Comparison of ENCODE assay signal across 12 mouse cellular contexts in the genomic region with DNA sequence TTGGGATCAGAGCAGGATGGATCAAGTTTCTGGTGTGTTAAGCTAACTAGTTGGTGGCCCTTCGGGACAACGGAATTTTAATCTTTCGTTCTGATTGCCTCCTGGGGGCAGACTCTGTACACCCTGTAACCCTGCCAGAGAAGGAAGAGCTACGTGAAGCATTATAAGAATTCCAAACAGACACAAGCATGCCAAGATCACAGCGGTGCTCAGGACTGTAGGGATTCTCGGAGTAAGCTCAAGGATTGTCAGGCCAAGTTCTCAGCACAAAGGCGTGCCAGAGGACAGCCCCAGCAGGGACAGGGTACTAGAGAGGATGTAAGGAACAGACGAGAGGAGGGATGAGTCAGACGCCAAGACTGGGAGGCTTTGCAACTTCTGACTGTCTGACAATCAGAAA.
DNase-seq lines count a peak whose midpoint lies in the region; ATAC-seq and TF ChIP-seq lines count a peak whose summit lies in the region.
"Had no signal": no experiment of that assay in that cellular context is flagged by ENCODE, and none has a peak within 500 bp of the region (broad histone marks: within the 10 kb centered on the region; RNA-seq: fewer than 3 reads in every experiment).

No protein-coding gene starts in this region.

- H3ac ChIP-seq in C2C12 (ENCODE audit: control insufficient read depth, insufficient read length, low read depth): peak overlapping the region; percentile 38

- H3K4me2 ChIP-seq in midbrain, embryonic 13.5 days (replicated peaks): no peak overlapping the region
- H3K4me2 ChIP-seq: heart, embryonic 15.5 days; stomach, embryonic 15.5 days had no signal

- no peaks in the 10 kb centered on the region for H3K9me3 ChIP-seq in midbrain, embryonic 13.5 days
- H3K9me3 ChIP-seq: stomach, embryonic 15.5 days had no signal

- no peaks in the 10 kb centered on the region for H3K79me3 ChIP-seq in C2C12 (ENCODE audit: low read depth)

- DNase-seq in frontal cortex, postnatal 14 days (ENCODE audit: low spot score in 2 of 2): no peak
- peak; percentile 29 to 36 for DNase-seq in kidney, adult 8-10 months
- no peak for DNase-seq in kidney, postnatal 10 days
- DNase-seq in cerebellum, postnatal 10 days: peak; percentile 60 to 78
- DNase-seq in left cerebral cortex, postnatal 25 days (ENCODE audit: low spot score in 2 of 2): no peak
- DNase-seq: adrenal gland, postnatal 14 days; lung, postnatal 10 days had no signal

- no peak overlapping the region for H3K4me3 ChIP-seq in C2C12 (ENCODE audit: insufficient read depth, poor library complexity, severe bottlenecking)
- H3K4me3 ChIP-seq in midbrain, embryonic 13.5 days (replicated peaks): no peak overlapping the region
- H3K4me3 ChIP-seq: heart, embryonic 15.5 days; stomach, embryonic 15.5 days had no signal

- no peaks in the 10 kb centered on the region for H3K79me2 ChIP-seq in C2C12 (ENCODE audit: control insufficient read depth, insufficient read depth)

- no peaks in the 10 kb centered on the region for H3K27me3 ChIP-seq in C2C12 (ENCODE audit: control insufficient read depth, insufficient read depth, insufficient read length)
- no peaks in the 10 kb centered on the region for H3K27me3 ChIP-seq in midbrain, embryonic 13.5 days
- H3K27me3 ChIP-seq: heart, embryonic 15.5 days; stomach, embryonic 15.5 days had no signal

- peak; percentile 70; the same call in 1 of the 2 replicates for ATAC-seq in frontal cortex, adult (ENCODE audit: low TSS enrichment)
- no peak for ATAC-seq in midbrain, embryonic 13.5 days

- peaks cover 3% of the 10 kb centered on the region for H3K4me1 ChIP-seq in midbrain, embryonic 13.5 days (replicated peaks)
- H3K4me1 ChIP-seq: stomach, embryonic 15.5 days had no signal

- no peak for TF ChIP-seq CTCF in C2C12 (IDR thresholded peaks at IDR 0.05; ENCODE audit: control insufficient read depth, insufficient read depth, insufficient read length)

- intact Hi-C loops in left cerebral cortex, postnatal 25 days (cut with DNase I): no loop called here

- WGBS in midbrain, embryonic 13.5 days: 69% methylated on average over 9 of the region's 9 CpGs

- no peak overlapping the region for H3K9ac ChIP-seq in midbrain, embryonic 13.5 days (replicated peaks)
- H3K9ac ChIP-seq: heart, embryonic 15.5 days; stomach, embryonic 15.5 days had no signal

- no peaks in the 10 kb centered on the region for H3K36me3 ChIP-seq in C2C12 (ENCODE audit: control insufficient read depth, insufficient read depth)
- H3K36me3 ChIP-seq in midbrain, embryonic 13.5 days: no peaks in the 10 kb centered on the region
- H3K36me3 ChIP-seq: heart, embryonic 15.5 days; stomach, embryonic 15.5 days had no signal

- H3K27ac ChIP-seq in midbrain, embryonic 13.5 days: no peak overlapping the region
- H3K27ac ChIP-seq: heart, embryonic 15.5 days; stomach, embryonic 15.5 days had no signal

TF ChIP-seq in C2C12, 6 proteins besides CTCF, POLR2A, EP300 and RAD21:
- TF ChIP-seq MYOD1 (IDR thresholded peaks at IDR 0.05; ENCODE audit: control insufficient read depth, insufficient read length, low read depth): no peak
- TF ChIP-seq FOSL1 (IDR thresholded peaks at IDR 0.05; ENCODE audit: insufficient read depth, low read length, poor library complexity, severe bottlenecking): no peak
- TF ChIP-seq USF1 (IDR thresholded peaks at IDR 0.05; ENCODE audit: low read depth): no peak
- no peak for TF ChIP-seq MYOG (IDR thresholded peaks at IDR 0.05; ENCODE audit: control insufficient read depth, extremely low read depth, insufficient read length)
- no peak for TF ChIP-seq MAX (IDR thresholded peaks at IDR 0.05)
- no peak for TF ChIP-seq CEBPB (IDR thresholded peaks at IDR 0.05; ENCODE audit: low read depth)

Comparison
In these comparisons a context has a peak if more than half of its experiments do, and no peak if none do; other contexts are left out.
1. DNase-seq: peak in kidney, adult 8-10 months (2 of 2) and cerebellum, postnatal 10 days (2 of 2); none in frontal cortex, postnatal 14 days (0 of 2), kidney, postnatal 10 days (single experiment) and left cerebral cortex, postnatal 25 days (0 of 2).